Mouse (Mus musculus): ENCODE measurements at regions not wholly inside any gene's neighbourhood (a gene's known extent, or its start where the extent isn't known, plus 50 kb on each side); places are given as distances from the start of the nearest gene placed in this dataset.
"Not testable (repeated sequence)": the region's sequence is repeated elsewhere in the genome, so short reads cannot be mapped to it uniquely, and the experiment has no call there.

DNA sequence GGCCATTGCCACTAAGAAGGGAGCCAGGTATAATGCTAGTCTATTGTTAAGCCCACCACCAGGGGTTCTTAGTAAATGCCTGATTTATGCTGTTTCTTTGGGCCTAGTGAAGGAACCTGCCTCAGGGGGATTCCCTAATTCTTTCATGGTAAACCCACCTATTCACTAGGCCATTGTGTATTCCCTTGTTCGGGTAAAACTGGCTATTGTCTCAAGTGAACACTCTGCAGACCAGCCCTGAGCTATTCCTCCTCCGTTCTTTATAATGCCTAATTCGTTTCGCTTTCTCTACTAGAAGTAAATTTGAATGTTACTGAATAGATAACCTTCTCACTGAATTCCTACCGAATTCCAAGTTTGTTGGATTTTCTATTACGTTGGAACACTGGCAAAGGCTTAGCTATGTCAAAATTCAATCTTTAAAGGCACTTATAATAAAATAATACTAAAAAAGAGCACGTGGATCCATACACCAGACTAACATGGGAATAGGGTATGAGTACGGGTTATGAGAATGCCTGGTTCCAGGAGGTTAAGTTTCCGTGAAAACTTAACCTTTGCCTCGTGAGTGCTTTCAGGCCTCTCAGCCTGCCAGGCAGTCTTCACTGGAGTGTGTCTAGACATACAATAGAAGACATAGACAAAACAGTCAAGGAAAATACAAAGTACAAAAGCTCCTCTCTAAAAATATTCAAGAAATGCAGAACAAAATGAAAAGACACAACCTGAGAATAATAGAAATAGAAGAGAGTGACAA, 536.8 kb upstream of the Cntn5 start:
- H3K9me3 ChIP-seq (ENCODE audit: low read length); H3K9ac ChIP-seq (replicated peaks); H3K27me3 ChIP-seq (ENCODE audit: insufficient read depth, low read length); H3K4me3 ChIP-seq (ENCODE audit: low read depth, low read length); H3K27ac ChIP-seq (ENCODE audit: low read depth); H3K4me1 ChIP-seq (ENCODE audit: insufficient read depth); DNase-seq; H3K36me3 ChIP-seq (replicated peaks; ENCODE audit: insufficient read depth, low read length); H3K4me2 ChIP-seq (ENCODE audit: low read depth, low read length); ATAC-seq: not testable (repeated sequence)
- WGBS (ENCODE audit: insufficient replicate concordance): 69% methylated on average over 10 of the region's 10 CpGs

DNA sequence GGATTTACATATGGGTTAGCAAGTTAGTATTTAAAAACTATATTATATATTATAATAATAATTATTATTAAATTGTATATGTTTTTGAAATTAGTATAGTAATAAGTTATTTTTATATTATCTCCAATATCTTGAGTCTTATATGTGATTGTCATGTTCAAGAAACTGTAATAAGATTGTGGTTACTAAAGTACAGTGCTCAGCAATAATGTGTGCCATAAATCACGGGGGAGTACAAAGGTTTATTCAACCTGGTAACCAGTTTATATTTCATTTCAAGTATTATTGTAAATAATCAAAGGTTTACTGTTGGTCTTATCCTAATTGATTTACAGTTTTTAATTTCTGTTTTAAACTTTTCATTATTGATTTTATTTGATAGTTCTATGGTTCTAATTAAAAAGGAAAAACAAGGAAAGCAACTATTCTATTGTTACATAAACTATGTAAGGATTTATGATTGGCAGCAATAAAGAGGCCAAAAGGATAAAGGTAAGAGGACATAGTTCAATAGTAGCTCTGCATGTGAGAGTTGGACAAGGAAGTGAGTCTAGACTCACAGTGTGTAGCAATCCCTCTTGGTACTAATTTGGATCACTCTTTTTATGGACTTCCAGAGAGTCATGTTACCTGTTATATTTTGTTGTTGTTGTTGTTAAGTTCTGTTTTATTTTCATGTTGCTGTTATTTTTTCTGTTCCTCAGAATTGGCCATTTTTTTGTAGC, 532.0 kb upstream of the Cntn5 start:
- ATAC-seq: no peak
- Histone ChIP-seq H3K4me1 (ENCODE audit: insufficient read depth) (no peaks in the 10 kb centered on the region), H3K27me3 (ENCODE audit: insufficient read depth, low read length) (no peaks in the 10 kb centered on the region), H3K9ac (replicated peaks) (no peak overlapping the region), H3K36me3 (replicated peaks; ENCODE audit: insufficient read depth, low read length) (no peaks in the 10 kb centered on the region), H3K4me3 (ENCODE audit: low read depth, low read length) (no peak overlapping the region), H3K27ac (ENCODE audit: low read depth) (no peak overlapping the region), H3K4me2 (ENCODE audit: low read depth, low read length) (no peak overlapping the region), H3K9me3 (ENCODE audit: low read length) (no peaks in the 10 kb centered on the region)
- no peak for DNase-seq
- TF ChIP-seq EP300 (IDR thresholded peaks at IDR 0.05; ENCODE audit: low read depth) (no peak), CTCF (IDR thresholded peaks at IDR 0.05; ENCODE audit: low read depth) (no peak)
- 62% methylated on average over 1 of the region's 1 CpGs for WGBS (ENCODE audit: insufficient replicate concordance)

DNA sequence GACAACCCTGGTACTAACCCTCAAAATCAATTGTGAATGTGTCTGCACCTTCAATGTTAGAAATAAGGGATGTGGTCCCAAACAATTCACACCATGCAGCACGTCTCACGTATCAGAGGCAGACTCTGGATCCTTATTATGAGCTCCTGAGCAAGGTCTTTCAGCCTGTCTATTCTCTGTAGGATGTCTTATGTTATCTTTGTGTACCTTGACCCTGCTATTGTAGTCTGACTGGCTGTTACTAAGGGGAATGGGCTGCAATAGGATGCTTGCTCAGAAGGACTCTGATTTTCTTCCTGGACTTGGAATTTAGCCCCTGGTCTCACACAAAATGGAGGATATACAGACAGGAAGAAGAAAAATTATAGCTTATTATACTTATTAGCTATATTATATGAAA, 531.4 kb upstream of the Cntn5 start:
- WGBS (ENCODE audit: insufficient replicate concordance): 69% methylated on average over 2 of the region's 2 CpGs
- Histone ChIP-seq H3K36me3 (replicated peaks; ENCODE audit: insufficient read depth, low read length) (no peaks in the 10 kb centered on the region), H3K9me3 (ENCODE audit: low read length) (no peaks in the 10 kb centered on the region), H3K4me3 (ENCODE audit: low read depth, low read length) (no peak overlapping the region), H3K27me3 (ENCODE audit: insufficient read depth, low read length) (no peaks in the 10 kb centered on the region), H3K9ac (replicated peaks) (no peak overlapping the region), H3K4me1 (ENCODE audit: insufficient read depth) (no peaks in the 10 kb centered on the region), H3K4me2 (ENCODE audit: low read depth, low read length) (no peak overlapping the region), H3K27ac (ENCODE audit: low read depth) (no peak overlapping the region)
- no peak for DNase-seq
- ATAC-seq: no peak
- TF ChIP-seq EP300 (IDR thresholded peaks at IDR 0.05; ENCODE audit: low read depth) (no peak), CTCF (IDR thresholded peaks at IDR 0.05; ENCODE audit: low read depth) (no peak)

DNA sequence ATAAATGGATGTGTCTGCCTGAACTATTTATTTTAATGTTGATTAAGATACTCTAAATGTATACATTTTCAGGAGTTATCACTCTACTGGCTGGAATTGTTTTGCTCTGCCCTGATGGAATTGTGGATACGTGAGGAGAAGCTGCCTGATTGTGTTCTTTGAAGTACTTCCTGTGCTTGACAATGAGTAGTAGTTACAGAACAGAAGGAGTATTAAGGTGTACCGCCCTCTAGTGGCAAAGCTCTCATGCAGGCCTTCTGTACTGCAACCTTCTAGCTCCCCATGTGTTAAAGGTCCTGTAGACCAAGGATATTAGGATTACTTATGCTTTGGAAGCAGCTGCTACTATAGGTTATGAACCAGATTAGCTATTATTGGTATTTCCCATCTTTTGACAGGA, 530.4 kb upstream of the Cntn5 start:
- Histone ChIP-seq H3K27me3 (ENCODE audit: insufficient read depth, low read length) (no peaks in the 10 kb centered on the region), H3K4me2 (ENCODE audit: low read depth, low read length) (no peak overlapping the region), H3K9ac (replicated peaks) (no peak overlapping the region), H3K27ac (ENCODE audit: low read depth) (no peak overlapping the region), H3K4me1 (ENCODE audit: insufficient read depth) (no peaks in the 10 kb centered on the region), H3K4me3 (ENCODE audit: low read depth, low read length) (no peak overlapping the region), H3K9me3 (ENCODE audit: low read length) (no peaks in the 10 kb centered on the region), H3K36me3 (replicated peaks; ENCODE audit: insufficient read depth, low read length) (no peaks in the 10 kb centered on the region)
- 20% methylated on average over 2 of the region's 2 CpGs for WGBS (ENCODE audit: insufficient replicate concordance)
- DNase-seq (no peak), ATAC-seq (no peak)
- TF ChIP-seq CTCF (IDR thresholded peaks at IDR 0.05; ENCODE audit: low read depth) (peak; percentile 42), EP300 (IDR thresholded peaks at IDR 0.05; ENCODE audit: low read depth) (no peak)

DNA sequence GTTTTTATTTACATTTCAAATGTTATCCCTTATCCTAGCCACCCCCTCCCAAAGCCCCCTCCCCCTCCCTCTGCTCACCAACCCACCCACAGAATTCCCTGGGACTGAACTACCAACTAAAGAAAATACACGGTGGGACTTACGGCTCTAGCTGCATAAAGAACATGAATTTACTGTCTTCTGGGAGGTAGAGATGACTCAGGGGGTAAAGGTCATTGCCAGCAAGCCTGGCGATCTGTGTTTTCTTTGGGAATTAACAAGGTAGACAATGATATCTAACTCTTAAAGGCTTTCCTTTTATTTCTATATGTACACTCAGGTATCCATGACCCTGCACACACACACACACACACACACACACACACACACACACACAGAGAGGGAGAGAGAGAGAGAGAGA, 521.9 kb upstream of the Cntn5 start:
- H3K9ac ChIP-seq (replicated peaks): no peak overlapping the region
- no peaks in the 10 kb centered on the region for H3K4me1 ChIP-seq (ENCODE audit: insufficient read depth)
- no peaks in the 10 kb centered on the region for H3K9me3 ChIP-seq (ENCODE audit: low read length)
- no peak overlapping the region for H3K27ac ChIP-seq (ENCODE audit: low read depth)
- no peaks in the 10 kb centered on the region for H3K36me3 ChIP-seq (replicated peaks; ENCODE audit: insufficient read depth, low read length)
- ATAC-seq (no peak), DNase-seq (no peak)
- no peak overlapping the region for H3K4me3 ChIP-seq (ENCODE audit: low read depth, low read length)
- WGBS (ENCODE audit: insufficient replicate concordance): 78% methylated on average over 3 of the region's 3 CpGs
- no peak for TF ChIP-seq CTCF (IDR thresholded peaks at IDR 0.05; ENCODE audit: low read depth)
- TF ChIP-seq EP300 (IDR thresholded peaks at IDR 0.05; ENCODE audit: low read depth): no peak
- no peaks in the 10 kb centered on the region for H3K27me3 ChIP-seq (ENCODE audit: insufficient read depth, low read length)
- no peak overlapping the region for H3K4me2 ChIP-seq (ENCODE audit: low read depth, low read length)

DNA sequence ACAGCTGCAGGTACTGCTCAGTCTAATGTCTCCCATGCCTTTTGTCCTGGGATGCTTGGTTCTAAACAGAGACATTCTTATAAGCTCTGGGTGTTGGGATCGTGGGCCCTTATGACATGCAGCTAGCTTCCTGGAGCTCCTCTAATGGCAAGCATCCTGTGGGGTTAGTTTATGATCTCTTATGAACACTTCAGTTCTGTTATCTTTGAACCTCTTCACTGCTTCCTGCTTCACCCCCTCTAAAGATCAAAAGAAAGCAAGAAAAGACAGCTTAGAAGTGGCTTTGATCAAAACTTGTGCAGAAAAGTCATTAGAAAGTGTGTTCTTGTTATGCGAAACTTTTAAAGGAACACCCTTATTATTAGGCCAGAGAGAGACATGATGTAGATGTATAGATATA, 492.3 kb upstream of the Cntn5 start:
- Histone ChIP-seq H3K27ac (ENCODE audit: low read depth) (no peak overlapping the region), H3K9me3 (ENCODE audit: low read length) (no peaks in the 10 kb centered on the region), H3K4me1 (ENCODE audit: insufficient read depth) (no peaks in the 10 kb centered on the region), H3K36me3 (replicated peaks; ENCODE audit: insufficient read depth, low read length) (no peaks in the 10 kb centered on the region), H3K9ac (replicated peaks) (no peak overlapping the region), H3K4me2 (ENCODE audit: low read depth, low read length) (no peak overlapping the region), H3K4me3 (ENCODE audit: low read depth, low read length) (no peak overlapping the region), H3K27me3 (ENCODE audit: insufficient read depth, low read length) (no peaks in the 10 kb centered on the region)
- no peak for ATAC-seq
- WGBS (ENCODE audit: insufficient replicate concordance): 63% methylated on average over 2 of the region's 2 CpGs
- no peak for DNase-seq
- no peak for TF ChIP-seq EP300 (IDR thresholded peaks at IDR 0.05; ENCODE audit: low read depth)
- TF ChIP-seq CTCF (IDR thresholded peaks at IDR 0.05; ENCODE audit: low read depth): no peak

Data from liver, postnatal 0 days (tissue).